Mouse (Mus musculus) liver, embryonic 15.5 days (tissue): Measurements from ENCODE around the gene Mup13. TPM values are rescaled to one million over a fixed set of nuclear protein-coding genes. Genes with fewer than 3 reads are reported as not detected.
"Not testable (repeated sequence)": the region's sequence is repeated elsewhere in the genome, so short reads cannot be mapped to it uniquely, and the experiment has no call there.

Experiments
- ATAC-seq: fragments of 200-750 bp; cut with Nextera tagmentation; 2 replicates; pipeline ENCODE4 v1.8.0; 2017; ENCODE audit warnings: moderate number of reproducible peaks, mild to moderate bottlenecking, moderate library complexity; ENCODE audit not compliant: insufficient read depth
- H3K27ac ChIP-seq: fragments of 300-500 bp; sonication (generic); replicated peaks from 2 replicates; pipeline ENCODE4 v1.5.1; 2015; ENCODE audit warnings: mild to moderate bottlenecking, inconsistent platforms
- H3K27me3 ChIP-seq: fragments of 300-500 bp; sonication (generic); 2 replicates; pipeline ENCODE4 v1.6.1; 2015; ENCODE audit warnings: mild to moderate bottlenecking, inconsistent platforms
- H3K36me3 ChIP-seq: fragments of 300-500 bp; sonication (generic); replicated peaks from 2 replicates; pipeline ENCODE4 v1.6.1; 2015; ENCODE audit warnings: moderate library complexity, mild to moderate bottlenecking, inconsistent platforms
- H3K4me1 ChIP-seq: fragments of 300-500 bp; sonication (generic); replicated peaks from 2 replicates; pipeline ENCODE4 v1.6.1; 2015; ENCODE audit warnings: inconsistent platforms
- H3K4me2 ChIP-seq: fragments of 300-500 bp; sonication (generic); 2 replicates; pipeline ENCODE4 v1.6.1; 2015; ENCODE audit warnings: moderate library complexity, mild to moderate bottlenecking, inconsistent platforms
- H3K4me3 ChIP-seq: fragments of 300-500 bp; sonication (generic); replicated peaks from 2 replicates; pipeline ENCODE4 v1.5.1; 2015; ENCODE audit warnings: mild to moderate bottlenecking, inconsistent platforms
- H3K9ac ChIP-seq: fragments of 300-500 bp; sonication (generic); 2 replicates; pipeline ENCODE4 v1.6.1; 2015; ENCODE audit warnings: moderate library complexity, mild to moderate bottlenecking, inconsistent platforms
- H3K9me3 ChIP-seq: fragments of 300-500 bp; sonication (generic); replicated peaks from 2 replicates; pipeline ENCODE4 v1.6.1; 2016; ENCODE audit warnings: inconsistent platforms
- WGBS: fragments of 180-500 bp; shearing (Covaris S2); methylation state at CpG from one replicate; pipeline ENCODE4 v1.1.7; 2015; ENCODE audit warnings: mixed read lengths; ENCODE audit not compliant: insufficient replicate concordance; 5-methylcytosine and 5-hydroxymethylcytosine counted together
- polyA plus RNA-seq: library from polyadenylated mRNA; unstranded; fragments of >200 nt; fragmentation: Nextera tagmentation; extraction: Ambion mirVana; gene quantifications from 2 replicates; pipeline ENCODE4 v1.2.1, GENCODE M21; 2015

The Mup13 gene
- not detected in 2 replicates for polyA plus RNA-seq

DNA sequence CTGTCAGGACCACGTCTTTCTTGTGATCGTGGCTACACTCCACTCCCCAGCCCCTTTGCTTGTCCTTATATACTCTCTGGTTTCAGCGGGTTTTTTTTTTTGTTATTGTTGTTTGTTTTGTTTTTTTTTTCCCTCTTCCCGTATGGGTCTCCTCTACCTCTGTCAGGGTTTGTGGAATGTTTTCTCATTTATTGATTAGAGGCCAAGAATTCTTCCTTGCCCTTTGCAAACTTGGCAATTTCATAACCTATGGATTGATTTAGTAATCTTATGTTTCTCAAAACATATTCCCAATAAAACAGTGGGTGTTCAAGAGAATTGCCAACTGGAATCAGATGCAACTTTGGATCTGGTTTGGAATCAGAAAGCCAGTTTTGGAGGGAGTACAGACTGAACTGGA is at the start of gene Mup13:
Gene Mup13 (minus strand): TSS at position 101 of the 400 bp plus-strand sequence.
- H3K36me3 ChIP-seq, H3K9ac ChIP-seq, H3K27me3 ChIP-seq, H3K9me3 ChIP-seq, ATAC-seq, H3K4me1 ChIP-seq, H3K4me2 ChIP-seq, H3K27ac ChIP-seq, H3K4me3 ChIP-seq: not testable (repeated sequence)
- WGBS, result 46% methylated on average over 4 of the region's 4 CpGs

Other genes with a start within 250 kb of the Mup13 start
- not detected in 2 replicates for gene Mup14, start 75.7 kb upstream of the Mup13 start, polyA plus RNA-seq
- not detected in 2 replicates for gene Mup15, start 211.5 kb upstream of the Mup13 start, polyA plus RNA-seq